Mouse (Mus musculus) gastrocnemius, adult 2 months (tissue): ENCODE data around the gene Hipk2. TPM values are rescaled to one million over a fixed set of nuclear protein-coding genes. Genes with fewer than 3 reads are reported as not detected.
A peak's percentile ranks its signal among the peaks of the same experiment; 100 is the strongest.

Experiments
- DNase-seq: peaks from one replicate; pipeline ENCODE4 v3.0.0; 2022
- H3K27ac ChIP-seq: fragments of 200-600 bp; 2 replicates; pipeline ENCODE4 v1.8.1; 2022; ENCODE audit warnings: mild to moderate bottlenecking
- H3K4me3 ChIP-seq: fragments of 200-600 bp; 2 replicates; pipeline ENCODE4 v1.8.1; 2022; ENCODE audit warnings: mild to moderate bottlenecking, moderate library complexity
- CTCF ChIP-seq: fragments of 200-600 bp; IDR thresholded peaks from 2 replicates; pipeline ENCODE4 v1.8.1; 2022; ENCODE audit warnings: antibody characterized with exemption, mild to moderate bottlenecking, moderate library complexity
- intact Hi-C: fragments of 180-260 bp; cut with DNase I; formaldehyde crosslinking; loops from one replicate; pipeline ENCODE4 v1.15.1; 2025
- long read RNA-seq, 2 experiments: library from polyadenylated mRNA; stranded (forward); transcript quantifications; one replicate each; pipeline ENCODE4 v2.0.0; 2021
- total RNA-seq, 2 experiments: library from RNA; stranded (reverse); gene quantifications; 2 replicates each; pipeline ENCODE4 v1.2.3; 2021

Gene Hipk2
- total RNA-seq, result 100 to 1,000 TPM in 1 of 2 experiments, 10 to 100 TPM in 1; 56.2 to 120 TPM
- long read RNA-seq, experiment 1, full-length matches to known transcripts, result 3 of 7 reads
- long read RNA-seq, experiment 1, partial matches to known transcripts, result 1 of 7 reads
- long read RNA-seq, experiment 1, other reads (novel, unspliced or antisense), result 3 of 7 reads
- long read RNA-seq, experiment 2, full-length matches to known transcripts, result 1 of 10 reads
- long read RNA-seq, experiment 2, partial matches to known transcripts, result 6 of 10 reads
- long read RNA-seq, experiment 2, other reads (novel, unspliced or antisense), result 3 of 10 reads

GRCm38 (mm10) chr6:38876071-38876911 is at the start of gene Hipk2:
TSS of gene Hipk2 (minus strand) at chr6:38876165.
- TF ChIP-seq CTCF, result peak; percentile 14; the same call in 1 of the 2 replicates

GRCm38 (mm10) chr6:38925719-38926118 is 49.8 kb upstream of the Hipk2 start:
- H3K4me3 ChIP-seq, result peak overlapping the region; percentile 58
- TF ChIP-seq CTCF, result peak; percentile 60
- no peak overlapping the region for H3K27ac ChIP-seq
- intact Hi-C loops, result loop anchor here (2.0 kb wide), 1 partner anchor 141 kb away; no protein-coding TSS in a partner anchor
- peak; percentile 46 for DNase-seq

More at GRCm38 (mm10) chr6:38876071-38876911, at the start of gene Hipk2:
- DNase-seq, result peak; percentile 93
- peak within 1 kb of the TSS; percentile 99 for H3K4me3 ChIP-seq
- peak within 1 kb of the TSS; percentile 93 for H3K27ac ChIP-seq
- intact Hi-C loops, result loop anchor here (5.0 kb wide), 1 partner anchor 191 kb away; no protein-coding TSS in a partner anchor

- no peak for TF ChIP-seq CTCF
- Histone ChIP-seq H3K4me3 (no peak overlapping the region), H3K27ac (no peak overlapping the region)
- no peak for DNase-seq
- intact Hi-C loops, result no loop called here
These were observed 48.2 kb upstream of the Hipk2 start for GRCm38 (mm10) chr6:38923870-38924817.

GRCm38 (mm10) chr6:38923450-38923849 is 47.5 kb upstream of the Hipk2 start:
- DNase-seq, result no peak
- Histone ChIP-seq H3K4me3 (no peak overlapping the region), H3K27ac (no peak overlapping the region)
- no peak for TF ChIP-seq CTCF
- intact Hi-C loops, result no loop called here

GRCm38 (mm10) chr6:38922517-38922916 is 46.6 kb upstream of the Hipk2 start:
- H3K4me3 ChIP-seq, result no peak overlapping the region
- TF ChIP-seq CTCF, result no peak
- intact Hi-C loops, result no loop called here
- H3K27ac ChIP-seq, result no peak overlapping the region
- no peak for DNase-seq

- no peak overlapping the region for H3K27ac ChIP-seq
- TF ChIP-seq CTCF, result no peak
These were observed 45.8 kb upstream of the Hipk2 start for GRCm38 (mm10) chr6:38921810-38922116.

GRCm38 (mm10) chr6:38921095-38921809 is 45.3 kb upstream of the Hipk2 start:
- no peak overlapping the region for H3K27ac ChIP-seq
- no peak for TF ChIP-seq CTCF
- no peak overlapping the region for H3K4me3 ChIP-seq
- intact Hi-C loops, result no loop called here
- no peak for DNase-seq

More at GRCm38 (mm10) chr6:38921810-38922116, 45.8 kb upstream of the Hipk2 start:
- intact Hi-C loops, result no loop called here
- H3K4me3 ChIP-seq, result no peak overlapping the region
- DNase-seq, result no peak

GRCm38 (mm10) chr6:38920141-38920540 is 44.2 kb upstream of the Hipk2 start:
- intact Hi-C loops, result no loop called here

GRCm38 (mm10) chr6:38919135-38919740 is 43.3 kb upstream of the Hipk2 start:
- intact Hi-C loops, result no loop called here
- DNase-seq, result no peak
- peak overlapping the region; percentile 37 for H3K4me3 ChIP-seq
- TF ChIP-seq CTCF, result no peak
- no peak overlapping the region for H3K27ac ChIP-seq

More at GRCm38 (mm10) chr6:38920141-38920540, 44.2 kb upstream of the Hipk2 start:
- no peak for DNase-seq
- TF ChIP-seq CTCF, result no peak
- Histone ChIP-seq H3K4me3 (no peak overlapping the region), H3K27ac (no peak overlapping the region)

GRCm38 (mm10) chr6:38918728-38919127 is 42.8 kb upstream of the Hipk2 start:
- H3K4me3 ChIP-seq, result peak overlapping the region; percentile 37
- TF ChIP-seq CTCF, result no peak
- no peak overlapping the region for H3K27ac ChIP-seq
- intact Hi-C loops, result no loop called here
- no peak for DNase-seq

GRCm38 (mm10) chr6:38917415-38917814 is 41.5 kb upstream of the Hipk2 start:
- Histone ChIP-seq H3K27ac (no peak overlapping the region), H3K4me3 (no peak overlapping the region)
- intact Hi-C loops, result no loop called here
- no peak for DNase-seq
- no peak for TF ChIP-seq CTCF
